Mouse (Mus musculus) gonadal fat pad, adult 2 months (tissue): ENCODE measurements around the gene Pnliprp2. TPM values are rescaled to one million over a fixed set of nuclear protein-coding genes. Genes with fewer than 3 reads are reported as not detected.

Experiments
- DNase-seq: peaks from one replicate; pipeline ENCODE4 v3.0.0-alpha.2; 2012; ENCODE audit warnings: low read depth
- polyA plus RNA-seq: library from polyadenylated mRNA; depleted of rRNA; stranded (reverse); fragments of >200 nt; gene quantifications from 2 replicates; pipeline ENCODE4 v1.2.3, GENCODE M21; 2012; rRNA removed

The Pnliprp2 gene
- polyA plus RNA-seq, 1 experiment, result 0.08 TPM

- no peak for DNase-seq
Measured at GRCm38 (mm10) chr19:58795114-58795669, 35.7 kb downstream of the Pnliprp2 start.

GRCm38 (mm10) chr19:58805191-58805779 lies 45.8 kb downstream of the Pnliprp2 start:
- no peak for DNase-seq

- DNase-seq, result no peak
Measured at GRCm38 (mm10) chr19:58806364-58806763, 46.8 kb downstream of the Pnliprp2 start.

GRCm38 (mm10) chr19:58808864-58809263 lies 49.3 kb downstream of the Pnliprp2 start:
- DNase-seq, result no peak

GRCm38 (mm10) chr19:58810536-58810935 lies 51.0 kb downstream of the Pnliprp2 start:
- no peak for DNase-seq

- no peak for DNase-seq
Measured at GRCm38 (mm10) chr19:58815179-58815922, 55.8 kb downstream of the Pnliprp2 start.

GRCm38 (mm10) chr19:58816453-58817041 lies 57.0 kb downstream of the Pnliprp2 start:
- DNase-seq, result no peak

- DNase-seq, result no peak
Measured at GRCm38 (mm10) chr19:58817398-58817797, 57.9 kb downstream of the Pnliprp2 start.

GRCm38 (mm10) chr19:58818571-58819415 lies 59.3 kb downstream of the Pnliprp2 start:
- no peak for DNase-seq

- no peak for DNase-seq
Measured at GRCm38 (mm10) chr19:58822454-58823200, 63.1 kb downstream of the Pnliprp2 start.

- no peak for DNase-seq
Measured at GRCm38 (mm10) chr19:58823301-58823700, 63.8 kb downstream of the Pnliprp2 start.

GRCm38 (mm10) chr19:58824316-58824715 lies 64.8 kb downstream of the Pnliprp2 start:
- no peak for DNase-seq

Other genes with a start within 250 kb of the Pnliprp2 start
- not detected in 2 replicates for gene Ccdc172, start 247.7 kb upstream of the Pnliprp2 start, polyA plus RNA-seq
- gene Pnlip, start 107.2 kb upstream of the Pnliprp2 start, polyA plus RNA-seq, result 0.13 and 2.5 TPM in 2 replicates
- 0.18 and 0.31 TPM in 2 replicates for gene Pnliprp1, start 30.8 kb upstream of the Pnliprp2 start, polyA plus RNA-seq
- 0.97 and 1.6 TPM in 2 replicates for gene 1700019N19Rik, start 34.7 kb downstream of the Pnliprp2 start, polyA plus RNA-seq
- 0.58 and 1.4 TPM in 2 replicates for gene Eno4, start 183.7 kb downstream of the Pnliprp2 start, polyA plus RNA-seq
- 26.1 and 45.6 TPM in 2 replicates for gene Hspa12a, start 183.9 kb downstream of the Pnliprp2 start, polyA plus RNA-seq